Mouse (Mus musculus): ENCODE results near the gene Coq6. TPM values are rescaled to one million over a fixed set of nuclear protein-coding genes. Genes with fewer than 3 reads are reported as not detected.

The Coq6 gene
- 48.4 and 50.5 TPM in 2 replicates for polyA plus RNA-seq (2012; rRNA removed)

DNA sequence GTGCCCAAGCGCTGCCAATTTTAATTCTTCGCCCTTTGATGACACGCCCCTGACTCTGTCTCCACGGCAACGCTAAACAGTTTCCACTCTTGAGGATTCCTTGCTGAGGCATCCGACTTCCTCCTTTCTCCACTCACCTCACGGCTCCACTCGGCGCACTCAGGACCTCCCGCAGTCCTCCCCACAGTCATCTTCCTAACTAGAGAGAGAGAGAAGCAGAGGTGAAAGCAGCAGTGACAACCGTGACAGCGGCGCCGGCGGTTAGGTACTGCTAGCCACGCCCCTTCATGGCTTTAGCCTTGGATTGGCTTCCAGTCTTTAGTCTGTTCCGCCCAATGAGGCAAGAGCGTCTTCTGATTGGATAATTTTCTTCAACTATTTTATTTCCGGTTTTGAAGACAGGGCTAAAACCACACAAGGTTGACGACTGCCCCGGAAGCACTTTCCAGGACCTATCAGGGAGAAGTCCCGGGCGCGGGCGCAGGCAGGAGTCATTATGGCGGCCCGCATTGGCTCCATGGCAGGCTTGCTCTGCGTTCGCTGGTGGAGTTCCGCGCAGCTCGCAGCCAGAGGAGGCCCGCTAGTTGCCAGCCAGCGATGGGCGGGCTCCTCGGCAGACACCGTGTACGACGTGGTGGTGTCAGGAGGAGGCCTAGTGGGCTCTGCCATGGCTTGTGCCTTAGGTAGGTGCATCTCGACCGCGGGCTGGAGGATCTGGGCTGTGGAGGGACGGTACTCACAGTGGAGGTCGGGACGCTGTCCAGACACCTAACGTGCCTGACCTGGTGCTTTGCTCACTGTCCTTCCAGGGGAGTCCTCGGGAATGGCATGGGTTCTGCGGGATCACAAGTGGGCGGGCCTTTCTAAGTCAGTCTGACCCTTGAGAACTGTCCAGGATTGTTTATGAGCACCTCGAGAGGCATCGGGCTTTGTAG is at the start of gene Coq6, which contains the start of gene Fam161b:
Coq6 (plus strand) TSS at position 103 of the 935 bp plus-strand sequence.
Fam161b (minus strand) TSS at position 279 of the 935 bp plus-strand sequence.

DNA sequence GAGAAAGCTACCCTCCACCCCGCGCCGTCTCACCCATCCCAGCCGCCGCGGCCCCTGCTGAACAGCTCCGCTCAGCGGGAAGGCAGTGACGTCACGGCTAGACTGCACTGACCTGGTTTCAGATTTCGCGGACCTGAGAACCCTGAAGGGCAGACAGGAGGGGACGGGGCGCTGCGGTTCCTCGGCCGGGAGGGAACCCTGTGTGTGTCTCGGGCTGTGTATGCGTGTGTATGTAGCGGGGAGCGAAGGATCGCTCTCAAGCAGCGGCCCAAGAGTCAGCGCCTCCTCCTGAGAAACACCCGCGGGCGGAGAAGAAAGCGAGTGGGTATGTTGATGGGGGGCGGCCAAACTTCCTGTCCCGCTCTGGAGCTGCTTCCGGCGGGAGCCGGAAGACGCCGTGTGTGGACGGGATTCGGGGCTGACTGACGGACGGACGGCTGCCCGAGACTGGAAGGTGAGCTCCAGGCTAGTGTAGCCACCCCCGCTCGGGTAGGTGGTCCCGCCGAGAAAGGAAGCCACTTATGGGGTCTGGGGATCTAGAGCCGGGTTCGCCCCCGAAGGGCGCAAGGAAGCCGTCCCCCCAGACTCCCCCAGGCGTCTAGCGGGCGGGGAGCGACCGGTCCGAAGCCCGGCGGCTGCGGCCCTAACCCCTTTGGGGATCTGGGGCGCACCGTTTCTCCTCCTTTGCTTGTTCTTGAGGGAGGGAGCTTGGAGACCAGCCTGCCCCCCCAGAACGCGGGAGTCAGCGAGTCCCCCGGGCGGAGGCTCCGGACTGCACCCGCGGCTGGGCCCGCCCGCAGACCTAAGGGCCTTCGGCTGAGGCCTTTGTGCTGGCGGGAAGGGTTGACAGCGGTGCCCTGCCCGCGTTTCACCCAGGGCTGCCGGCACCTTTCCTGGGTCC is 44.5 kb upstream of the Coq6 start, which contains the start of gene Zfp410:
Zfp410 (plus strand) TSS at position 132 of the 901 bp plus-strand sequence.

DNA sequence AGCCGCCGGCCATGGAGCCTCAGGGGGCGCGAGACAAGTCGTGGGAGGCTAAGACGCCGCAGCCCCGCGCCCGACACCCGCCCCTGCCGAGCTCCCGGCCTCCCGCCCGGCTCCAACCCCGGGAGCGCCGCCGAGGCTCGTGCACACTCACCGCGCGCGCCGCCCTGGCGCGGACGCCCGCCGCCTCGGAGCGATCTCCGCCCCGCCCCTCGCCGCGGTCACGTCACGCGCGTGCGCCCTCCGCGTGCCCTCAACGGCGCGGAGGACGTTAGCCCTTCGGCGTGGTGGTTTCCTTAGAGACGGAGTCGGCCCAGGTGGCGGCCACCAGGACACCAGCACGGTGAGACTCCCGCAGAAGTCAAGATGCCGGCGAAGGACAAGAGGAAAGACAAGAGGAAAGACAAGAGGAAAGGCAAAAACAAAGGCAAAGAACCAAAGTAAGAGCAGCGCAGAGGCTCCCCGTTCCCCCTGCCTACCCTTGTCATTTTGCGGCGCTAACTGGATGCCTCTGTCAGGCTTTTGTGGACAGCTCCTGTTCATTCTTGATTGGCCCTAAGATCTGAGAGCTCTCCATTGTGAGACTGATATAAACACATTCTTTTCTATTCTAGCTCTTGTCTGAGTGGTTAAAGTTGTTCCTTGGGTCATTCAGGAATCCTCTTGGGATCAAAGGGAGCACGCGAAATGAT is 47.5 kb downstream of the Coq6 start, which contains the start of the genes Entpd5 and Bbof1:
Entpd5 (minus strand) TSS at position 211 of the 689 bp plus-strand sequence.
Bbof1 (plus strand) TSS at position 253 of the 689 bp plus-strand sequence.

DNA sequence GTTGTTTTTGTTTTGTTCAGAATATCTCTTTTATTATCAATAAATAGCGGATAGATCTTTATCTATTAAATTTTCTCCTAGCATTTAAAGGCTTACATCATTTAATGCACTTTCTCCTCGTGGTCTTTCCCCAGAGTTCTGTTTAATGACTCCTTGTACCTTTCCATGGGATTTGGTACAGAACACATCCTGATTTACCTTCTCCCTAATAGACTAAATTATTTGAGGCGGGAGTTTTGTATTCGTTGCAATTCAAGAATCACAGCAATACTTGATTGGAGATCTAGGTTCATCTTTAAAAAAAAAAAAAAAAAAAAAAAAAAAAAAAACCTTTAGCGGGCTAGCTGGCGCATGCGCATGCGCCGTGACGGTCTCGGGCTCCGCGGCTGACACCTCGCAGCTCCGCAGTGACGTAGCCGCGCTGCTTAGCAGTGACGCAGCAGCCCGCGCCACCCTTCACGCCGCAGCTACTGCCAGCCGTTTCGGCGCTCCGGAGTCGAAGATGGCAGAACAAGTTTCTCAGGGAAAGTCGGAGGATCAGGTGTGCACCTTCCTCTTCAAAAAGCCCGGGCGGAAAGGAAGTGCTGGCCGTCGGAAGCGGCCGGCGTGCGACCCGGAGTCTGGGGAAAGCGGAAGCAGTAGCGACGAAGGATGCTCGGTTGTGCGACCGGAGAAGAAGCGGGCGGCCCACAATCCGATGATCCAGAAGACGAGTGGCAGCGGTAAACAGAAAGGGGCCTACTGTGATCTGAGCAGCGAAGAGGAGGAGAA is 55.6 kb downstream of the Coq6 start, which contains the start of gene Rnf113a2:
Rnf113a2 (plus strand) TSS at position 363 of the 771 bp plus-strand sequence.

Other genes starting within 250 kb of the Coq6 start
- gene Dnal1, start 247.3 kb upstream of the Coq6 start, polyA plus RNA-seq (2012; rRNA removed): 15.9 and 16.2 TPM in 2 replicates
- gene Pnma1, start 213.2 kb upstream of the Coq6 start, polyA plus RNA-seq (2012; rRNA removed): 2.3 and 3.3 TPM in 2 replicates
- gene Elmsan1, start 142.8 kb upstream of the Coq6 start, polyA plus RNA-seq (2012; rRNA removed): 7.4 and 8.5 TPM in 2 replicates
- gene Ptgr2, start 76.4 kb upstream of the Coq6 start, polyA plus RNA-seq (2012; rRNA removed): 10.5 and 12.4 TPM in 2 replicates
- 72.1 and 74.2 TPM in 2 replicates for gene Zfp410, start 44.8 kb upstream of the Coq6 start, polyA plus RNA-seq (2012; rRNA removed)
- 17.3 and 19.5 TPM in 2 replicates for gene Fam161b, start 176 bp downstream of the Coq6 start, polyA plus RNA-seq (2012; rRNA removed)
- gene Entpd5, start 47.4 kb downstream of the Coq6 start, polyA plus RNA-seq (2012; rRNA removed): 8.6 and 8.9 TPM in 2 replicates
- gene Bbof1, start 47.4 kb downstream of the Coq6 start, polyA plus RNA-seq (2012; rRNA removed): 4.4 TPM in 2 replicates
- 18.6 and 20.9 TPM in 2 replicates for gene Rnf113a2, start 55.5 kb downstream of the Coq6 start, polyA plus RNA-seq (2012; rRNA removed)
- gene Aldh6a1, start 89.3 kb downstream of the Coq6 start, polyA plus RNA-seq (2012; rRNA removed): 16.6 and 16.7 TPM in 2 replicates
- 26.2 and 27.0 TPM in 2 replicates for gene Lin52, start 89.8 kb downstream of the Coq6 start, polyA plus RNA-seq (2012; rRNA removed)
- 2.1 and 3.9 TPM in 2 replicates for gene Vsx2, start 208.1 kb downstream of the Coq6 start, polyA plus RNA-seq (2012; rRNA removed)